Mouse (Mus musculus) T-helper 17 cell (primary cell): ENCODE results near the gene Rnf180.
"Not testable (repeated sequence)": the region's sequence is repeated elsewhere in the genome, so short reads cannot be mapped to it uniquely, and the experiment has no call there.

Source experiments
- in situ Hi-C, 2 experiments: fragments of 300-600 bp; cut with MboI, MseI; formaldehyde crosslinking; loops; 1 replicate in 1 of 2; 2 replicates in 1 of 2; pipeline ENCODE4 v1.15.1; 2025; ENCODE audit warnings: high pct_unique_total_duplicates in 2 of 2

Gene Rnf180

GRCm38 (mm10) chr13:105294715-105295114 is at the start of gene Rnf180:
Gene Rnf180, minus strand, starts transcription at chr13:105294815.
- in situ Hi-C loops: no loop called here

GRCm38 (mm10) chr13:105331199-105331968 is 36.8 kb upstream of the Rnf180 start:
- in situ Hi-C loops: no loop called here

GRCm38 (mm10) chr13:105326946-105327345 is 32.3 kb upstream of the Rnf180 start:
- in situ Hi-C loops: no loop called here

GRCm38 (mm10) chr13:105316926-105317325 is 22.3 kb upstream of the Rnf180 start:
- in situ Hi-C loops: no loop called here

- in situ Hi-C loops: no loop called here
These were observed 21.4 kb upstream of the Rnf180 start for GRCm38 (mm10) chr13:105316009-105316408.

GRCm38 (mm10) chr13:105312763-105313162 is 18.1 kb upstream of the Rnf180 start:
- in situ Hi-C loops: no loop called here

- in situ Hi-C loops: not testable (repeated sequence)
These were observed 15.9 kb upstream of the Rnf180 start for GRCm38 (mm10) chr13:105310562-105310961.

- in situ Hi-C loops: no loop called here
These were observed 10.9 kb upstream of the Rnf180 start for GRCm38 (mm10) chr13:105305513-105305912.

GRCm38 (mm10) chr13:105304054-105304453 is 9.4 kb upstream of the Rnf180 start:
- in situ Hi-C loops: no loop called here

GRCm38 (mm10) chr13:105300009-105300346 is 5.4 kb upstream of the Rnf180 start:
- in situ Hi-C loops: no loop called here

GRCm38 (mm10) chr13:105299162-105300008 is 4.8 kb upstream of the Rnf180 start:
- in situ Hi-C loops: no loop called here

GRCm38 (mm10) chr13:105293781-105294667 is 591 bp downstream of the Rnf180 start:
- in situ Hi-C loops: no loop called here

GRCm38 (mm10) chr13:105291816-105292215 is 2.8 kb downstream of the Rnf180 start:
- in situ Hi-C loops: no loop called here

- in situ Hi-C loops: no loop called here
These were observed 4.0 kb downstream of the Rnf180 start for GRCm38 (mm10) chr13:105290594-105290993.

- in situ Hi-C loops: no loop called here
These were observed 4.6 kb downstream of the Rnf180 start for GRCm38 (mm10) chr13:105290021-105290420.

- in situ Hi-C loops: loop anchor here in 1 of 2 experiments (10.0 kb wide), 1 partner anchor 335 kb away; no protein-coding TSS in a partner anchor
These were observed 15.1 kb downstream of the Rnf180 start for GRCm38 (mm10) chr13:105279397-105280018.

- in situ Hi-C loops: loop anchor here (5.0 to 25.0 kb wide), 3 partner anchors 107 to 1442 kb away; no protein-coding TSS in a partner anchor
These were observed 24.1 kb downstream of the Rnf180 start for GRCm38 (mm10) chr13:105270394-105271094.

- in situ Hi-C loops: loop anchor here (10.0 to 25.0 kb wide), 2 partner anchors 1445 to 1477 kb away; no protein-coding TSS in a partner anchor
These were observed 27.2 kb downstream of the Rnf180 start for GRCm38 (mm10) chr13:105267464-105267863.

GRCm38 (mm10) chr13:105266746-105267145 is 27.9 kb downstream of the Rnf180 start:
- in situ Hi-C loops: loop anchor here (10.0 to 25.0 kb wide), 2 partner anchors 1446 to 1478 kb away; no protein-coding TSS in a partner anchor
